Mouse (Mus musculus): ENCODE measurements at regions not wholly inside any gene's neighbourhood (a gene's known extent, or its start where the extent isn't known, plus 50 kb on each side); places are given as distances from the start of the nearest gene placed in this dataset.

- Histone ChIP-seq H3K27me3 (no peaks in the 10 kb centered on the region), H3K4me1 (no peaks in the 10 kb centered on the region), H3K27ac (replicated peaks) (no peak overlapping the region), H3K4me2 (replicated peaks) (no peak overlapping the region), H3K4me3 (no peak overlapping the region), H3K9ac (replicated peaks) (no peak overlapping the region), H3K36me3 (no peaks in the 10 kb centered on the region), H3K9me3 (no peaks in the 10 kb centered on the region)
- WGBS = 79% methylated on average over 1 of the region's 1 CpGs
- ATAC-seq (ENCODE audit: low FRiP score, low read depth) = 0 out of 2 replicates have a peak, but pooled peaks have one; percentile 47
Observed at GRCm38 (mm10) chr10:16650120-16650519, 1072.9 kb upstream of the Cited2 start.

- no peak overlapping the region for H3K4me2 ChIP-seq (replicated peaks)
- no peak for ATAC-seq (ENCODE audit: low FRiP score, low read depth)
- H3K9ac ChIP-seq (replicated peaks) = no peak overlapping the region
- H3K9me3 ChIP-seq = no peaks in the 10 kb centered on the region
- 91% methylated on average over 4 of the region's 4 CpGs for WGBS
- no peaks in the 10 kb centered on the region for H3K36me3 ChIP-seq
- H3K4me1 ChIP-seq = no peaks in the 10 kb centered on the region
- H3K4me3 ChIP-seq = no peak overlapping the region
- no peaks in the 10 kb centered on the region for H3K27me3 ChIP-seq
- no peak overlapping the region for H3K27ac ChIP-seq (replicated peaks)
Observed at GRCm38 (mm10) chr10:16652450-16652849, 1070.6 kb upstream of the Cited2 start.

GRCm38 (mm10) chr10:16664483-16664882 is 1058.5 kb upstream of the Cited2 start:
- Histone ChIP-seq H3K27ac (replicated peaks) (no peak overlapping the region), H3K36me3 (no peaks in the 10 kb centered on the region), H3K9ac (replicated peaks) (no peak overlapping the region), H3K9me3 (no peaks in the 10 kb centered on the region), H3K4me1 (no peaks in the 10 kb centered on the region), H3K27me3 (no peaks in the 10 kb centered on the region), H3K4me2 (replicated peaks) (no peak overlapping the region), H3K4me3 (no peak overlapping the region)
- 58% methylated on average over 1 of the region's 1 CpGs for WGBS
- no peak for ATAC-seq (ENCODE audit: low FRiP score, low read depth)

- WGBS = 54% methylated on average over 2 of the region's 2 CpGs
- H3K27ac ChIP-seq (replicated peaks) = no peak overlapping the region
- no peaks in the 10 kb centered on the region for H3K4me1 ChIP-seq
- no peak overlapping the region for H3K9ac ChIP-seq (replicated peaks)
- no peaks in the 10 kb centered on the region for H3K27me3 ChIP-seq
- no peak overlapping the region for H3K4me3 ChIP-seq
- ATAC-seq (ENCODE audit: low FRiP score, low read depth) = no peak
- no peaks in the 10 kb centered on the region for H3K36me3 ChIP-seq
- H3K9me3 ChIP-seq = no peaks in the 10 kb centered on the region
- H3K4me2 ChIP-seq (replicated peaks) = no peak overlapping the region
Observed at GRCm38 (mm10) chr10:16670286-16670685, 1052.7 kb upstream of the Cited2 start.

GRCm38 (mm10) chr10:16681001-16681400 is 1042.0 kb upstream of the Cited2 start:
- ATAC-seq (ENCODE audit: low FRiP score, low read depth) = no peak
- Histone ChIP-seq H3K27me3 (no peaks in the 10 kb centered on the region), H3K4me1 (no peaks in the 10 kb centered on the region), H3K9me3 (no peaks in the 10 kb centered on the region), H3K4me2 (replicated peaks) (no peak overlapping the region), H3K4me3 (no peak overlapping the region), H3K36me3 (no peaks in the 10 kb centered on the region), H3K9ac (replicated peaks) (no peak overlapping the region), H3K27ac (replicated peaks) (no peak overlapping the region)
- WGBS = 78% methylated on average over 3 of the region's 3 CpGs

GRCm38 (mm10) chr10:16685352-16685751 is 1037.7 kb upstream of the Cited2 start:
- Histone ChIP-seq H3K4me3 (no peak overlapping the region), H3K9me3 (no peaks in the 10 kb centered on the region), H3K4me1 (no peaks in the 10 kb centered on the region), H3K27me3 (no peaks in the 10 kb centered on the region), H3K4me2 (replicated peaks) (no peak overlapping the region), H3K36me3 (no peaks in the 10 kb centered on the region), H3K9ac (replicated peaks) (no peak overlapping the region), H3K27ac (replicated peaks) (no peak overlapping the region)
- no peak for ATAC-seq (ENCODE audit: low FRiP score, low read depth)
- WGBS = 98% methylated on average over 1 of the region's 1 CpGs

GRCm38 (mm10) chr10:16706976-16707375 is 1016.0 kb upstream of the Cited2 start:
- Histone ChIP-seq H3K27ac (replicated peaks) (no peak overlapping the region), H3K4me2 (replicated peaks) (no peak overlapping the region), H3K9me3 (no peaks in the 10 kb centered on the region), H3K27me3 (no peaks in the 10 kb centered on the region), H3K36me3 (no peaks in the 10 kb centered on the region), H3K4me3 (no peak overlapping the region), H3K4me1 (no peaks in the 10 kb centered on the region), H3K9ac (replicated peaks) (no peak overlapping the region)
- 79% methylated on average over 2 of the region's 2 CpGs for WGBS
- no peak for ATAC-seq (ENCODE audit: low FRiP score, low read depth)

GRCm38 (mm10) chr10:16713143-16713542 is 1009.9 kb upstream of the Cited2 start:
- H3K9ac ChIP-seq (replicated peaks) = no peak overlapping the region
- no peak overlapping the region for H3K4me3 ChIP-seq
- H3K36me3 ChIP-seq = no peaks in the 10 kb centered on the region
- no peak for ATAC-seq (ENCODE audit: low FRiP score, low read depth)
- H3K9me3 ChIP-seq = no peaks in the 10 kb centered on the region
- no peak overlapping the region for H3K27ac ChIP-seq (replicated peaks)
- WGBS = 71% methylated on average over 3 of the region's 3 CpGs
- no peaks in the 10 kb centered on the region for H3K27me3 ChIP-seq
- H3K4me2 ChIP-seq (replicated peaks) = no peak overlapping the region
- no peaks in the 10 kb centered on the region for H3K4me1 ChIP-seq

GRCm38 (mm10) chr10:16714065-16714464 is 1009.0 kb upstream of the Cited2 start:
- no peak overlapping the region for H3K27ac ChIP-seq (replicated peaks)
- H3K4me1 ChIP-seq = no peaks in the 10 kb centered on the region
- H3K4me2 ChIP-seq (replicated peaks) = no peak overlapping the region
- H3K4me3 ChIP-seq = no peak overlapping the region
- ATAC-seq (ENCODE audit: low FRiP score, low read depth) = no peak
- no peaks in the 10 kb centered on the region for H3K27me3 ChIP-seq
- no peaks in the 10 kb centered on the region for H3K36me3 ChIP-seq
- no peaks in the 10 kb centered on the region for H3K9me3 ChIP-seq
- H3K9ac ChIP-seq (replicated peaks) = no peak overlapping the region
- 81% methylated on average over 4 of the region's 4 CpGs for WGBS

- H3K9ac ChIP-seq (replicated peaks) = no peak overlapping the region
- 85% methylated on average over 2 of the region's 2 CpGs for WGBS
- H3K36me3 ChIP-seq = no peaks in the 10 kb centered on the region
- no peak for ATAC-seq (ENCODE audit: low FRiP score, low read depth)
- no peak overlapping the region for H3K4me2 ChIP-seq (replicated peaks)
- no peak overlapping the region for H3K27ac ChIP-seq (replicated peaks)
- no peaks in the 10 kb centered on the region for H3K4me1 ChIP-seq
- H3K9me3 ChIP-seq = no peaks in the 10 kb centered on the region
- no peaks in the 10 kb centered on the region for H3K27me3 ChIP-seq
- H3K4me3 ChIP-seq = no peak overlapping the region
Observed at GRCm38 (mm10) chr10:16714526-16714925, 1008.5 kb upstream of the Cited2 start.

GRCm38 (mm10) chr10:16742246-16742645 is 980.8 kb upstream of the Cited2 start:
- Histone ChIP-seq H3K36me3 (no peaks in the 10 kb centered on the region), H3K9me3 (no peaks in the 10 kb centered on the region), H3K4me1 (no peaks in the 10 kb centered on the region), H3K9ac (replicated peaks) (no peak overlapping the region), H3K27ac (replicated peaks) (no peak overlapping the region), H3K4me2 (replicated peaks) (no peak overlapping the region), H3K27me3 (no peaks in the 10 kb centered on the region), H3K4me3 (no peak overlapping the region)
- ATAC-seq (ENCODE audit: low FRiP score, low read depth) = no peak

- no peaks in the 10 kb centered on the region for H3K27me3 ChIP-seq
- no peaks in the 10 kb centered on the region for H3K36me3 ChIP-seq
- H3K9me3 ChIP-seq = no peaks in the 10 kb centered on the region
- no peaks in the 10 kb centered on the region for H3K4me1 ChIP-seq
- no peak overlapping the region for H3K4me2 ChIP-seq (replicated peaks)
- H3K9ac ChIP-seq (replicated peaks) = no peak overlapping the region
- H3K4me3 ChIP-seq = no peak overlapping the region
- H3K27ac ChIP-seq (replicated peaks) = no peak overlapping the region
- ATAC-seq (ENCODE audit: low FRiP score, low read depth) = no peak
Observed at GRCm38 (mm10) chr10:16751546-16751945, 971.5 kb upstream of the Cited2 start.

- H3K4me3 ChIP-seq = no peak overlapping the region
- ATAC-seq (ENCODE audit: low FRiP score, low read depth) = 0 out of 2 replicates have a peak, but pooled peaks have one; percentile 23
- H3K4me1 ChIP-seq = 0 out of 2 replicates have a peak, but pooled peaks cover 2% of the 10 kb centered on the region
- no peak overlapping the region for H3K9ac ChIP-seq (replicated peaks)
- H3K27ac ChIP-seq (replicated peaks) = no peak overlapping the region
- no peaks in the 10 kb centered on the region for H3K27me3 ChIP-seq
- H3K9me3 ChIP-seq = no peaks in the 10 kb centered on the region
- no peak overlapping the region for H3K4me2 ChIP-seq (replicated peaks)
- WGBS = 73% methylated on average over 4 of the region's 4 CpGs
- no peaks in the 10 kb centered on the region for H3K36me3 ChIP-seq
Observed at GRCm38 (mm10) chr10:16789641-16790243, 933.3 kb upstream of the Cited2 start.
